Mouse (Mus musculus) embryonic facial prominence, embryonic 15.5 days (tissue): Measurements from ENCODE around the gene Clpb. TPM values are rescaled to one million over a fixed set of nuclear protein-coding genes. Genes with fewer than 3 reads are reported as not detected.

Source experiments
- ATAC-seq: fragments of 200-750 bp; cut with Nextera tagmentation; 2 replicates; pipeline ENCODE4 v1.8.0; 2017; ENCODE audit warnings: low read depth, moderate TSS enrichment; ENCODE audit not compliant: insufficient number of reproducible peaks, low FRiP score, low TSS enrichment
- H3K27ac ChIP-seq: fragments of 300-500 bp; sonication (generic); replicated peaks from 2 replicates; pipeline ENCODE4 v1.5.1; 2015; ENCODE audit warnings: mild to moderate bottlenecking, inconsistent platforms
- H3K27me3 ChIP-seq: fragments of 300-500 bp; sonication (generic); 2 replicates; pipeline ENCODE4 v1.6.1; 2015; ENCODE audit warnings: inconsistent platforms
- H3K36me3 ChIP-seq: fragments of 300-500 bp; sonication (generic); 2 replicates; pipeline ENCODE4 v1.6.1; 2015; ENCODE audit warnings: mild to moderate bottlenecking, inconsistent platforms
- H3K4me1 ChIP-seq: fragments of 300-500 bp; sonication (generic); 2 replicates; pipeline ENCODE4 v1.6.1; 2015; ENCODE audit warnings: inconsistent platforms
- H3K4me2 ChIP-seq: fragments of 300-500 bp; sonication (generic); replicated peaks from 2 replicates; pipeline ENCODE4 v1.6.1; 2015; ENCODE audit warnings: mild to moderate bottlenecking, inconsistent platforms
- H3K4me3 ChIP-seq: fragments of 300-500 bp; sonication (generic); replicated peaks from 2 replicates; pipeline ENCODE4 v1.5.1; 2015; ENCODE audit warnings: mild to moderate bottlenecking, inconsistent platforms
- H3K9ac ChIP-seq: fragments of 300-500 bp; sonication (generic); 2 replicates; pipeline ENCODE4 v1.6.1; 2015; ENCODE audit warnings: inconsistent platforms
- H3K9me3 ChIP-seq: fragments of 300-500 bp; sonication (generic); replicated peaks from 2 replicates; pipeline ENCODE4 v1.6.1; 2016; ENCODE audit warnings: inconsistent platforms
- WGBS: fragments of 180-500 bp; shearing (Covaris S2); methylation state at CpG from one replicate; pipeline ENCODE4 v1.1.7; 2015; 5-methylcytosine and 5-hydroxymethylcytosine counted together
- polyA plus RNA-seq: library from polyadenylated mRNA; unstranded; fragments of >200 nt; fragmentation: Nextera tagmentation; extraction: Ambion mirVana; gene quantifications from 2 replicates; pipeline ENCODE4 v1.2.1, GENCODE M21; 2015

Clpb gene
- polyA plus RNA-seq, 1 experiment from 2014 or later: 45.1 TPM

DNA sequence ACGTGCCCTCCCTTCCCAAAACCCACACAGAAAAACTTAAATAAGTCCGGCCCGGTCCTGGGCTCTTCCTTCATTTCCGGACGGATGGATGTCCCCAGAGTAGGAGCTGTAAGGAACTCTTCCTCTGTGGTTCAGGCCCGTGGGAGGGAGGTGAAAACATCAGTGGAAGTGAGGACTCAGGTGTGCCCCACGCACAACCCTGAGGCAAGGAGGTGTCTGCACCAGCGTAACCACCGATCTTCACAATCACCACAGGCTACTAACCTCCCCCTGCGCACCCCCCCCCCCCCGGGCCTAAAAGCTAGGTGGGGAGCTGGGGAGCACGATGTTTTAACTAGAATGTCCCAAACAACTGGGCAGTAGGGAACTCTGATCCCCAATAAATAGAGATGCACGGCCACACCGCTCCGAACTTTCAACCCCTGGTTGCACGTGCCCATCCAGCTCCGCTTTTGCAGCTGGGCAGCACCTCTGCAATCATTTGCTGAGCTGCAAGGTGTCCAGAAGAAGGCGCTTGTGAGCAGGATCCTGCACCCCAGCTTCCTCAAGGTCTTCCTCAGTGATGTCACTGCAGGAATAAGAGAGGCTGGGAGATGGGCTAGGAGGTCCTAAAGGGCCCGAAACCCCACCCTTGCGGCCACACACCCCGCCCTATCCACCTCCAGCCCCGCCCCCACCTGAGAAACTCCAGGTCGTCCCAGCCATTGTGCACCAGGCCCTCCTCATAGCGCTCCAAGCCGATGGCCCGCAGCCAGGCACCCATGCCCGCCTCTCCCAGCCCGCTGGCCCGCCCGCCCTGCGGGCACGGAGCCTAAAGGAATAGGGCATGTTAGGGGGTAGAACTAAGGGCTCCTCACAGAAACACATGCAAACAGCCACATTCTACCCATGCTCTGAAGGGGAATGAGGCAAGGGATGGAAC, 159.7 kb downstream of the Clpb start:
- peaks cover 40% of the 10 kb centered on the region for H3K36me3 ChIP-seq
- WGBS: 37% methylated on average over 32 of the region's 32 CpGs
- no peak overlapping the region for H3K27ac ChIP-seq
- peaks cover 58% of the 10 kb centered on the region for H3K27me3 ChIP-seq
- no peak overlapping the region for H3K4me3 ChIP-seq
- no peak overlapping the region for H3K9ac ChIP-seq
- no peaks in the 10 kb centered on the region for H3K9me3 ChIP-seq
- peaks cover 25% of the 10 kb centered on the region for H3K4me1 ChIP-seq
- H3K4me2 ChIP-seq: no peak overlapping the region
- peak; percentile 27 for ATAC-seq

DNA sequence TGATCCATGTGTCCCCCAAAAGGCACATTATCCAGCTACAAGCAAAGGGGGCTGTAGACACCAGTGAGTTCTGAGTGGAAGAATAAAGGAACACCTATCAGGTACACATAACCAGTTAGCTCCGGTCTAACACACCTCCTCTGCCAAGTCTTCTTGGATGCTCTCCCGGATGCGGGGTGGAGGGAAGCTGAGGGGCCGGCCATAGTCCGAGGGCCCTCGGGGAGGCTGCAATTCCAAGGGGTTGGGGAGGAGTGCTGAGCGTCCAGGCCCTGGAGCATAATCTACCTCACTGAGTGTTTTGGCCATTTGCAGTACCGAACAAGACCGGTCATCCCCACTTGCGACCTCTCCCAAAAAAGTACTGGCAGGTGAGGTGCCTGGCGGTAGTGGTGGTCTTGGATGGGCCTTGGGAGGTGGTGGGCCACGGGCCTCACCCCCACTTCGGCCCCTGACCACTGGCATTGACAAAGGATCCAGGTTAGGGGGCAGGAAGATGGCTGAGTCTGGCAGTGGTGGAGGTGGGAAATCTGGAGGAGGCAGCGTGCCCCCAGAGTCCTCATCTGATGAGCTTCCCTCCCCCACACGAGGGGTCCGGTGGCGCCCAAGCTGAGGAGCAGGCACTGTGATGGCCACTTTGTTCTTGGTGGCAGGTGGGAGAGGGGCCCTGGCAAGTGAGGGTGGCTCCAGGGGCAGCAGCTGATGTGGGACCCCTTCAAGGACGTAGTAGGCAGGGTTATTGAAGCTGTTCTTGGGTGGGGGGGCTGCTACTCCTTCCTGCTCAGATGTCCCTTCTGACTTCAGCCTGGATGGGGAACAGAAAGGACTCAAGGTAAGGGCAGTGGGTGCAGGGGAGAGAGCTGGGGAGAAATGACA, 160.6 kb downstream of the Clpb start:
- Histone ChIP-seq H3K4me3 (no peak overlapping the region), H3K4me1 (peaks cover 19% of the 10 kb centered on the region), H3K9me3 (no peaks in the 10 kb centered on the region), H3K9ac (no peak overlapping the region), H3K4me2 (no peak overlapping the region), H3K36me3 (peaks cover 49% of the 10 kb centered on the region), H3K27ac (no peak overlapping the region), H3K27me3 (peaks cover 49% of the 10 kb centered on the region)
- peak; percentile 12; the same call in 1 of the 2 replicates for ATAC-seq
- WGBS: 80% methylated on average over 18 of the region's 18 CpGs

DNA sequence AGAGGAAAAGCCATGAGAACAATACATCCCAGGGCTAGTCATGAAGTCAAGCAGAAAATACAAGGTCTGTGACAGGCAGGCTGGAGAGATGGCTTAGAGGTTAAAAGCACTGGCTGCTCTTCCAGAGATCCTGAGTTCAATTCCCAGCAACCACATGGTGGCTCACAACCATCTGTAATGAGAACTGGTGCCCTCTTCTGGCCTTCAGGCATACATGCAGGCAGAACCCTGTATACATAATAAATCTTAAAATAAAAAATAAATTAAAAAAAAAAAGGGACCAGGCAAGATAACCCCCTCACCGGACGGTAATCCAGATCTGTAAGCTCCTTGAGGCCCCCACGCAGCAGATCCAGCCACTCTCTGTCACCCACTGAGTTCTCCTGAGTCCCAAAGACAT, 166.9 kb downstream of the Clpb start:
- no peak for ATAC-seq

DNA sequence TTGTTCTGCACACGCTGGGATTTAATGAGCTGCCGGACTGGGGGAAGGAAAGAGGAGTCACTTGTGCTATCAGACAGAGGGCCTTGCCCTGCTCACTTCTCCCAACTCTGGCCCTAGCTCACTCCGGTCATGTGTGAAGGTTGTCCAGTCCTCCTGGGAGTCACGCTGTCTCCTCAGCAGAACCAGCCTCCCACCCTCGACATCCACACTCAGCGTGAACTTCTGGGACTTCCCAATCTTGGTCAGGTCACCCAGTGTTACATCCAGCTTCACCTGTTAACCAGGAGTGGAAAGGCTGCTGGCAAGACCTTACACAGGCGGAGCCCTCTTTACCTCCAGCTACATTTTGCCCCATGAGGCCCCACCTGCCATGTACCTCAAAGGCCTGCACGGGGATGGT, 168.0 kb downstream of the Clpb start:
- WGBS: 94% methylated on average over 8 of the region's 8 CpGs
- Histone ChIP-seq H3K4me3 (no peak overlapping the region), H3K27me3 (no peaks in the 10 kb centered on the region), H3K9me3 (no peaks in the 10 kb centered on the region), H3K9ac (no peak overlapping the region), H3K27ac (no peak overlapping the region), H3K4me2 (no peak overlapping the region), H3K36me3 (peaks cover 72% of the 10 kb centered on the region), H3K4me1 (peaks cover 36% of the 10 kb centered on the region)
- ATAC-seq: no peak

More for the DNA sequence above, 166.9 kb downstream of the Clpb start:
- Histone ChIP-seq H3K27ac (no peak overlapping the region), H3K36me3 (peaks cover 82% of the 10 kb centered on the region), H3K4me3 (no peak overlapping the region), H3K9ac (no peak overlapping the region), H3K4me2 (no peak overlapping the region), H3K27me3 (no peaks in the 10 kb centered on the region), H3K4me1 (peaks cover 26% of the 10 kb centered on the region), H3K9me3 (no peaks in the 10 kb centered on the region)
- 95% methylated on average over 3 of the region's 3 CpGs for WGBS

DNA sequence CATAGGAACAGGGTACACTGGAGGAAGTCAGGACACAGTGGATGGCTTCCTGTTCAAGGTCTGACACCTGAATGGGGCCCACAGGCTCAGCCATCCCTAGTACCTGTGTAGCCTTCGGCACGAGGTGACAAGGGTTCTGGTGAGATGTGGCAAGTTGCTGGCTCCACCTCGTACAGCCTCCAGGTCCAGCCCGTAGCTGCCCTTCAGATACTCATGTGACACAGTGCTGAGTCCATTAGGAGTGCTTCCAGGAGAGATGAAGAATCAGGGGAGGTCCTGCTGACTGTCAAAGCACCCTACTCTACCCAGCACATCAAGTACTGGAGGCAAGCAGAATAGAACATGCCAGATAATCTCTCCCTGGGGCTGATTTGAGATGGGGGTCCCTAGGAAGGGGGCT, 168.9 kb downstream of the Clpb start:
- no peak for ATAC-seq
- 86% methylated on average over 4 of the region's 4 CpGs for WGBS
- H3K4me3 ChIP-seq: no peak overlapping the region

DNA sequence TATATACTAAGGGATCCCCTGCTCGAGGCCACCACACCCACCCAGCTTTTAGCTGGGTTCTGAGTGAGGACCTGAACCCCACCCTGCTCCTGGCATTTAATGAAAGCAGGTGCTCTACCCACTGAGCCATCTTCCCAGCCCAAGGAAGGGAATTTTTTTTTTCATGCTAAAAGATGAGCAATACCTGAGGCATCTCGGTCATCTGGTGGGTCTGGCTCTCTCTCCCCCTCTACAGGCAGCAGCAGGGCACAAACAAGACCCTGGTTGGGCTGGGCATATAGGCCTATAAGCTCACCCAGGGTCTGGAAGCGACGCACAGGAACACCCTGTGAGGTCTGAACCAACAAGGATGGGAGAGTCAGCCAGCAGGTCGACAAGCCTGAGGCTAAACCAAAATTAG, 169.9 kb downstream of the Clpb start:
- peaks cover 53% of the 10 kb centered on the region for H3K36me3 ChIP-seq
- H3K9ac ChIP-seq: no peak overlapping the region
- H3K4me1 ChIP-seq: peaks cover 37% of the 10 kb centered on the region
- H3K9me3 ChIP-seq: no peaks in the 10 kb centered on the region
- peak overlapping the region; percentile 95; the same call in 1 of the 2 replicates for H3K27ac ChIP-seq
- no peak overlapping the region for H3K4me2 ChIP-seq
- no peak overlapping the region for H3K4me3 ChIP-seq
- WGBS: 64% methylated on average over 5 of the region's 5 CpGs
- H3K27me3 ChIP-seq: no peaks in the 10 kb centered on the region
- ATAC-seq: no peak

More for the DNA sequence above, 168.9 kb downstream of the Clpb start:
- Histone ChIP-seq H3K4me2 (no peak overlapping the region), H3K4me1 (peaks cover 37% of the 10 kb centered on the region), H3K9ac (no peak overlapping the region), H3K27ac (no peak overlapping the region), H3K36me3 (peaks cover 63% of the 10 kb centered on the region), H3K9me3 (no peaks in the 10 kb centered on the region), H3K27me3 (no peaks in the 10 kb centered on the region)

DNA sequence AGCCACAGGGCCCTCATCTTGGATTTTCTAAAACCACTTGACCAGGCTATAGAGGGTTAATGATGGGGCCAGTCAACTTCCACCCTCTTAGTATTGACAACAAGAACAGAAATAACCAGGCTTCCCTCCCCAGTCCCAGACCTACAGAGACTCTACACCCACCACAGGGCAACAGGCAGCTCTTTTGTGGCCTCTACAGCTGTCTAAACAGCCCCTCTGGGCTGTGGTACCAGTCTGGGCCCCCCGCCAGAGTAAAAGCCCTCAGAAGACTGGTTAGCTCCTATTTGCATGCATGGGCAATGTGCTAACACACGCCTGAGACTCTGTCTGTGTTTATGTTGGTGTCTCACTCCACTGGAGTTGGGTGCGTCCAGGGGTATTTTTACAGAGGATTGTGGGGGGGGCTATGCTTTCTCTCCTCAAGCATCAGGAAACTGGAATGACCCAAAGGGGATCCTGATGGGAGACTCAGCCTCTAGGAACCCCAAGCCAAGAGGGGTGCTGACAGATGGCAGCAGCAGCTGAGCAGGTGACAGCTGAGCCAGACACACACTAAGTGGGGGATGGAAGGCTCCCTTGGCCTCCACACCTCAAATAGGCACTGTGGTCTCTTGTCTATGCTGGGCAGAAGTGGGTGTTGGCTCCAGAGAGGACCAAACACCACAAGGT, 170.6 kb downstream of the Clpb start:
- H3K27me3 ChIP-seq: no peaks in the 10 kb centered on the region
- peaks cover 46% of the 10 kb centered on the region for H3K36me3 ChIP-seq
- peak overlapping the region; percentile 95; the same call in 1 of the 2 replicates for H3K27ac ChIP-seq
- H3K9me3 ChIP-seq: no peaks in the 10 kb centered on the region
- peak; percentile 4; the same call in 1 of the 2 replicates for ATAC-seq
- H3K4me1 ChIP-seq: peaks cover 43% of the 10 kb centered on the region
- H3K9ac ChIP-seq: no peak overlapping the region
- H3K4me2 ChIP-seq: 0 out of 2 replicates have a peak overlapping the region, but pooled peaks have one; percentile 80
- no peak overlapping the region for H3K4me3 ChIP-seq
- WGBS: 47% methylated on average over 3 of the region's 3 CpGs

DNA sequence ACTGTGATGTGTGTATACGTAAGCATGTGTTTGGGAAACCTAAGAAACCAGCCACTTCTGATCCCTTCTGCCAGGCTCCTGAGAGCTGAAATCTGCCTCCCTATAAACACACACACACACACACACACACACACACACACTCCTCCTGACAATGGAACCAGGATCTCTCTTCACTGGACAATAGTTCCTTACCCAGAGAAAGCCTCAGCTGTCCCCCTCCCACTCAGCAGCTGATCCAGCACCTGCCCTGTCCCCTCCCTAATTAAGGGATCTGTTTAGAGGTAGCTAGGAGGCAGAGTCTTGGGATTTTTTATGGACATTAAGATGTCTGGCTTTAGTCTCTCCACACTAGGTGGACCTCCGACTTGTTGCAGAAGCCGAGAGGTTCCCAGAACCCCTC, 171.5 kb downstream of the Clpb start:
- Histone ChIP-seq H3K27ac (peak overlapping the region; percentile 95), H3K4me1 (peaks cover 44% of the 10 kb centered on the region), H3K9me3 (no peaks in the 10 kb centered on the region), H3K4me3 (peak overlapping the region; percentile 71), H3K9ac (no peak overlapping the region), H3K36me3 (peaks cover 38% of the 10 kb centered on the region), H3K4me2 (peak overlapping the region; percentile 80), H3K27me3 (no peaks in the 10 kb centered on the region)
- WGBS: 65% methylated on average over 3 of the region's 3 CpGs
- ATAC-seq: no peak

DNA sequence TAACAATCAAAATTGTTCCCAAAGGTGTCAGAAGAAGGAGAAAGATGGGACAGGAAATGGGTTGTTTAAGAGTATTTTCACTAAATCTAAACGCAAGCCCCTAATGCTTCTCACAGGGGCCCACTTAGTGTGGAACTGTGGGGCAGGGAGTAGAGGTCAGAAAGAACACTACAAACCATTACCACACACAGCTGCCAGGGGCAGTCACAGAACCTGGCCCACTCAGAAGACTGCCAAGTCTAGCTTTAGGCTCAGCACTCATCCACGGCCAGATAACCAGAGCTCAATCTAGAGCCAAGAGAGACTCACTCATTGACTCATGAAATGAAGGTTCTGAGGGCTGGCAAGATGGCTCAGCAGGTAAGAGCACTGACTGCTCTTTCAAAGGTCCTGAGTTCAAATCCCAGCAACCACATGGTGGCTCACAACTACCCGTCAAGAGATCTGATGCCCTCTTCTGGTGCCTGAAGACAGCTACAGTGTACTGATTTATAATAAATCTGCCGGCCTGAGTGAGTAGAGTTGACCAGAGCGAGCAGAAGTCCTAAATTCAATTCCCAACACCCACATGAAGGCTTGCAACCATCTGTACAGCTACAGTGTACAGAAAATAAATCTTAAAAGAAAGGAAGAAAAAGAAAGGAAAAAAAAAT, 172.2 kb downstream of the Clpb start:
- no peaks in the 10 kb centered on the region for H3K27me3 ChIP-seq
- H3K9me3 ChIP-seq: no peaks in the 10 kb centered on the region
- H3K4me3 ChIP-seq: peak overlapping the region; percentile 71
- no peak for ATAC-seq
- H3K4me1 ChIP-seq: peaks cover 44% of the 10 kb centered on the region
- H3K27ac ChIP-seq: peak overlapping the region; percentile 95
- H3K9ac ChIP-seq: peak overlapping the region; percentile 88; the same call in 1 of the 2 replicates
- H3K4me2 ChIP-seq: peak overlapping the region; percentile 80
- H3K36me3 ChIP-seq: peaks cover 31% of the 10 kb centered on the region
- 34% methylated on average over 5 of the region's 5 CpGs for WGBS

DNA sequence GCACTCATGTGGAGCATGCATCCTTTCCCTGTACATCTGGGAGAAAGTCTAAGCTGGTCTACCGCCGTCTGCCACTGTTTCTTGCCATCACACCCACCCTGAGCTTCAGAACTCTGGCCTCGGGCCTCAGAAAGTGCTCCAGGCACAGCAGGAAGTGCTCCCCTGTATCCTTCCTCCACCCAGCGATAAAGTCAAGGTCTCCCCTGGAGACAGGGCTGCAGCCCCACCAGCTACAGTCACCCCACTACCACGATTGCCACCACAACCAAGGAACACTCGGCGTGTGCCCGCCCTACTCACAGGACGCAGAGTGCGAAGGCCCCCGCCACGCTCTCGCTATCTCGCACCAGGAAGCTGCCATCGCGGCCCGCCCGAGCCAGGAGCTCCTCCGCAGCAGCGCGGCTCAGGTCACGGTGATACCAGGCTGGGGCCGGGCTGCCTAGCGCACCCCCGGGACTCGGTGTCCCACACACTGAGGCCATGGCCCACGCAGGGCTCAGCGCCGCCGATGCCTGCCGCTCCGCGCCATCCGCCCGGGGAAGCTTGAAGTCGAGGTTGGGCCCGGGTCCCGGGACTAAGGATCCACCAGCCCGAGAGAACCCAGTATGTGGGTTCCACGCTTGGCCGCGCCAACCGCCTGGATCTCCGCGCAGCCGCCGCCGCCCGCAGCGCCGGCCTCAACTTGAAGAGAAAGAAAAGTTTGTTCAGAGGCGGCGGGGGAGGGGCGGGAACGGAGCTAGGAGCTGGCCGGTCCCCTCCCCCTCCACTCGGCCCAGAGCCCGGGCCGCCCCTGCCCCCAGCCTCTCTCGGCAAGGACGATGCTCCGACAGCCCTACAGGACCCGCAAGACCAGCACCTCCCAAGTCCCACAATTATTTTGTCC, 173.1 kb downstream of the Clpb start:
- under 1% methylated on average over 62 of the region's 63 CpGs for WGBS
- H3K4me1 ChIP-seq: peaks cover 44% of the 10 kb centered on the region
- ATAC-seq: peak; percentile 58

More for the DNA sequence above, 173.1 kb downstream of the Clpb start:
- Histone ChIP-seq H3K27ac (peak overlapping the region; percentile 95), H3K4me3 (peak overlapping the region; percentile 71), H3K9me3 (no peaks in the 10 kb centered on the region), H3K9ac (peak overlapping the region; percentile 88), H3K36me3 (peaks cover 22% of the 10 kb centered on the region), H3K27me3 (no peaks in the 10 kb centered on the region), H3K4me2 (peak overlapping the region; percentile 80)
